Mouse (Mus musculus) embryonic fibroblast, embryonic 13.5 days (primary cell): Measurements from ENCODE around the gene Sema6c.

Source experiments
- CTCF ChIP-seq: IDR thresholded peaks from 2 replicates; pipeline ENCODE4 v1.5.1; 2011; ENCODE audit warnings: mild to moderate bottlenecking, control low read depth, low read length, moderate library complexity, borderline replicate concordance; ENCODE audit not compliant: insufficient read depth
- POLR2A ChIP-seq: IDR thresholded peaks from 2 replicates; pipeline ENCODE4 v1.6.1; 2011; ENCODE audit warnings: low read depth, mild to moderate bottlenecking, control low read depth, low read length, moderate library complexity

DNA sequence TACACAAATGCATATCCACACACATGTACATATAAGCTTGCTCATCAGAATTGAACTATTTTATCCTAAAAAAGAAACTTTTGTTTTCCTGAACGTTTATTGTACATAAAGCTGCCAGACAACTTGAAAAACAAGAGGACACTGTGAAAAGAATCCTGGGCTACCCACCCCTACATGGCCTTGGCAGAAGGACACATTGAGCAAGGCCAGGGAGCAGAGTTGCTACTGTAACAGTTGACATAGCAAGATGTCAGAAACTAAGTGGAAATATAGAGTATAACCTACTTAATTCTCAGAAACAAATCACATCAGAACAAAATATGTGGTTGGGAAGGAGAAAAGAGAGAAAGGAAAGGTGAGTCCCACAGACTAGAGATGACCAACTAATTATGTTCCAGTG, 21.6 kb downstream of the Sema6c start:
- TF ChIP-seq CTCF, result no peak
- TF ChIP-seq POLR2A, result no peak
